Mouse (Mus musculus): ENCODE results near the gene Sez6. TPM values are rescaled to one million over a fixed set of nuclear protein-coding genes. Genes with fewer than 3 reads are reported as not detected.

Gene Sez6
- polyA plus RNA-seq, 1 experiment from 2014 or later, result 1.2 TPM

- 72% methylated on average over 9 of the region's 9 CpGs for WGBS
- ATAC-seq, result no peak
- Histone ChIP-seq H3K9ac (no peak overlapping the region), H3K4me1 (replicated peaks) (peaks cover 15% of the 10 kb centered on the region), H3K4me3 (replicated peaks) (no peak overlapping the region), H3K36me3 (no peaks in the 10 kb centered on the region), H3K27ac (no peak overlapping the region), H3K9me3 (no peaks in the 10 kb centered on the region), H3K27me3 (replicated peaks) (peaks cover 5% of the 10 kb centered on the region; the same call in 1 of the 2 replicates), H3K4me2 (replicated peaks) (no peak overlapping the region)
Observed at GRCm38 (mm10) chr11:77896011-77896410, 34.6 kb upstream of the Sez6 start.

GRCm38 (mm10) chr11:77896480-77896819 is 34.1 kb upstream of the Sez6 start:
- peaks cover 15% of the 10 kb centered on the region for H3K4me1 ChIP-seq (replicated peaks)
- no peaks in the 10 kb centered on the region for H3K9me3 ChIP-seq
- H3K27ac ChIP-seq, result no peak overlapping the region
- WGBS, result 69% methylated on average over 6 of the region's 6 CpGs
- H3K4me3 ChIP-seq (replicated peaks), result no peak overlapping the region
- no peak overlapping the region for H3K4me2 ChIP-seq (replicated peaks)
- H3K36me3 ChIP-seq, result no peaks in the 10 kb centered on the region
- H3K27me3 ChIP-seq (replicated peaks), result peaks cover 5% of the 10 kb centered on the region; the same call in 1 of the 2 replicates
- ATAC-seq, result no peak
- H3K9ac ChIP-seq, result no peak overlapping the region

- Histone ChIP-seq H3K9me3 (no peaks in the 10 kb centered on the region), H3K4me3 (replicated peaks) (no peak overlapping the region), H3K4me1 (replicated peaks) (peaks cover 21% of the 10 kb centered on the region), H3K9ac (no peak overlapping the region), H3K4me2 (replicated peaks) (peak overlapping the region; percentile 22), H3K27me3 (replicated peaks) (peaks cover 5% of the 10 kb centered on the region; the same call in 1 of the 2 replicates), H3K27ac (no peak overlapping the region), H3K36me3 (no peaks in the 10 kb centered on the region)
- no peak for ATAC-seq
- WGBS, result 33% methylated on average over 23 of the region's 23 CpGs
Observed at GRCm38 (mm10) chr11:77896820-77897805, 33.5 kb upstream of the Sez6 start.

GRCm38 (mm10) chr11:77900187-77900586 is 30.4 kb upstream of the Sez6 start:
- H3K4me1 ChIP-seq (replicated peaks), result peaks cover 8% of the 10 kb centered on the region; the same call in 1 of the 2 replicates
- no peak for ATAC-seq
- 85% methylated on average over 3 of the region's 3 CpGs for whole genome bisulfite sequencing
- no peak overlapping the region for H3K4me2 ChIP-seq (replicated peaks)
- no peaks in the 10 kb centered on the region for H3K36me3 ChIP-seq
- no peak overlapping the region for H3K4me3 ChIP-seq (replicated peaks)
- H3K27me3 ChIP-seq (replicated peaks), result peaks cover 5% of the 10 kb centered on the region; the same call in 1 of the 2 replicates
- H3K9me3 ChIP-seq, result no peaks in the 10 kb centered on the region
- no peak overlapping the region for H3K27ac ChIP-seq
- no peak overlapping the region for H3K9ac ChIP-seq

DNA sequence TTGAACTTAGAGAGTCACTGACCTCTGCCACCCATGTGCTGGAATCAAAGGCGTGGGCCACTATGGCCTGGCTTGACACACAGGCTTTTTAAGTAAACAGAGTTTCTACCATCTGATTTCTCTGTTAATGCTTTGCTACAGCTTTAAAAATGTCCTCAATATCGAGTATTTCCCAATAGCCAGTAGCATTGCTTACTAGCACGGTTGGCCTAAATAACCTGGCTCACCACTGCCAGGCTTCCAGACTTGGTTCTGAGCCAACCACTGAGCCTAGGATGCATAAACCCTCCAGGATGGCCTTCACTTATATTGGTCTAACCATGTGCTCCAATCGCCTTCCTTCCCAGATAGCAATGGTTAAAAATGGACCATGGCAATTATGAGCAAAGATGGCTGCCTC is 29.9 kb upstream of the Sez6 start:
- Histone ChIP-seq H3K4me2 (replicated peaks) (no peak overlapping the region), H3K4me1 (replicated peaks) (peaks cover 8% of the 10 kb centered on the region; the same call in 1 of the 2 replicates), H3K9me3 (no peaks in the 10 kb centered on the region), H3K4me3 (replicated peaks) (no peak overlapping the region), H3K27me3 (replicated peaks) (peaks cover 5% of the 10 kb centered on the region; the same call in 1 of the 2 replicates), H3K36me3 (no peaks in the 10 kb centered on the region), H3K9ac (no peak overlapping the region), H3K27ac (no peak overlapping the region)
- 84% methylated on average over 4 of the region's 4 CpGs for WGBS
- ATAC-seq, result no peak

DNA sequence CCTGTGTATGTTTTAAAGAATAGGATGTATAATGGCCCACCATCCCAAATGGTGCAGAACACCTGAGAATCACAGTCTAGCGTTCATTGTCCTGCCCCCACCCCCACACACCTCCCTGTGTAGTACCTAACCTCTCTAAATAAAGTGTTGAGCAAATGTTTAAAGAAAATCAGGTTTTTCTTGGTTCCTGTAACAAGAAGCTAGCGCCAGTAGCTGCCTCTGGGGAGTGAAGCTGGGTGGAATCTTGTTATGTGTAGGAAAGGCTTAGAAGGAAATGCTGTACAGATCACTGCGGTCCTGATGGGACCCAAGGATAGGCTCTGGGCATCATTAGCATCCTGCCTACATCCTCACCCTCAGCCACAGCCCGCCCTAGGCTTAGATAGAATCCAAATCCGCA is 29.2 kb upstream of the Sez6 start:
- Histone ChIP-seq H3K4me3 (replicated peaks) (no peak overlapping the region), H3K27ac (no peak overlapping the region), H3K27me3 (replicated peaks) (peaks cover 5% of the 10 kb centered on the region; the same call in 1 of the 2 replicates), H3K4me2 (replicated peaks) (no peak overlapping the region), H3K4me1 (replicated peaks) (peaks cover 5% of the 10 kb centered on the region; the same call in 1 of the 2 replicates), H3K36me3 (no peaks in the 10 kb centered on the region), H3K9me3 (no peaks in the 10 kb centered on the region), H3K9ac (no peak overlapping the region)
- WGBS, result 45% methylated on average over 5 of the region's 5 CpGs
- no peak for ATAC-seq

- ATAC-seq, result no peak
- H3K4me3 ChIP-seq (replicated peaks), result no peak overlapping the region
- H3K9ac ChIP-seq, result no peak overlapping the region
- no peak overlapping the region for H3K4me2 ChIP-seq (replicated peaks)
- no peaks in the 10 kb centered on the region for H3K36me3 ChIP-seq
- no peak overlapping the region for H3K27ac ChIP-seq
- no peaks in the 10 kb centered on the region for H3K9me3 ChIP-seq
- H3K4me1 ChIP-seq (replicated peaks), result peaks cover 6% of the 10 kb centered on the region; the same call in 1 of the 2 replicates
- peaks cover 7% of the 10 kb centered on the region; the same call in 1 of the 2 replicates for H3K27me3 ChIP-seq (replicated peaks)
- 45% methylated on average over 8 of the region's 8 CpGs for WGBS
Observed at GRCm38 (mm10) chr11:77901775-77902355, 28.7 kb upstream of the Sez6 start.

GRCm38 (mm10) chr11:77903761-77904160 is 26.8 kb upstream of the Sez6 start:
- Histone ChIP-seq H3K9ac (no peak overlapping the region), H3K4me2 (replicated peaks) (no peak overlapping the region), H3K9me3 (no peaks in the 10 kb centered on the region), H3K4me3 (replicated peaks) (no peak overlapping the region), H3K4me1 (replicated peaks) (peaks cover 8% of the 10 kb centered on the region; the same call in 1 of the 2 replicates), H3K36me3 (no peaks in the 10 kb centered on the region), H3K27me3 (replicated peaks) (0 out of 2 replicates have a peak, but pooled peaks cover 3% of the 10 kb centered on the region), H3K27ac (no peak overlapping the region)
- ATAC-seq, result no peak
- 22% methylated on average over 3 of the region's 3 CpGs for WGBS

DNA sequence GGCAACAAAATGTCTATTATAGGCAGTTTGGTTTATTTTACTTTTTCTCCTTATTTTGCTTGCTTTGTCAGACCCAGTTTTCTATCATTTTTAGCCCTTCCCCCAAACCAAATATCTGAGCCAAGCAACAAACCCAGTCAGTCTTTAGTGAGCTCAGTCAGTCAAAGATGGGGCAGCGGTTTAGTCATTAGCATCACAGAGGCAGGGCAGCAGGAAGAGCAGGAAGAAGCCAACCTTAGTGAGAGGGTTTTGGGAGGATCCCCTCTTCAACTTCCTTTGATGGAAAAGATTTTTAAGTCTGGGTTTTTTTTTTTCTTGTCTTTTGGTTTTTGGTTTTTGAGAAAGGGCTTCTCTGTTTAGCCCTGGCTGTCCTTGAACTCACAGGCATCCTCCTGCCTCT is 25.9 kb upstream of the Sez6 start:
- H3K9ac ChIP-seq, result no peak overlapping the region
- no peak overlapping the region for H3K4me2 ChIP-seq (replicated peaks)
- 44% methylated on average over 1 of the region's 1 CpGs for WGBS
- H3K4me3 ChIP-seq (replicated peaks), result no peak overlapping the region
- peaks cover 8% of the 10 kb centered on the region; the same call in 1 of the 2 replicates for H3K4me1 ChIP-seq (replicated peaks)
- H3K27ac ChIP-seq, result no peak overlapping the region
- H3K27me3 ChIP-seq (replicated peaks), result 0 out of 2 replicates have a peak, but pooled peaks cover 7% of the 10 kb centered on the region
- no peaks in the 10 kb centered on the region for H3K9me3 ChIP-seq
- ATAC-seq, result no peak
- no peaks in the 10 kb centered on the region for H3K36me3 ChIP-seq

- 0 out of 2 replicates have a peak, but pooled peaks cover 7% of the 10 kb centered on the region for H3K27me3 ChIP-seq (replicated peaks)
- H3K4me3 ChIP-seq (replicated peaks), result no peak overlapping the region
- peaks cover 8% of the 10 kb centered on the region; the same call in 1 of the 2 replicates for H3K4me1 ChIP-seq (replicated peaks)
- no peaks in the 10 kb centered on the region for H3K36me3 ChIP-seq
- ATAC-seq, result no peak
- no peak overlapping the region for H3K9ac ChIP-seq
- no peaks in the 10 kb centered on the region for H3K9me3 ChIP-seq
- 46% methylated on average over 19 of the region's 19 CpGs for WGBS
- H3K27ac ChIP-seq, result no peak overlapping the region
- H3K4me2 ChIP-seq (replicated peaks), result no peak overlapping the region
Observed at GRCm38 (mm10) chr11:77906097-77906687, 24.4 kb upstream of the Sez6 start.

DNA sequence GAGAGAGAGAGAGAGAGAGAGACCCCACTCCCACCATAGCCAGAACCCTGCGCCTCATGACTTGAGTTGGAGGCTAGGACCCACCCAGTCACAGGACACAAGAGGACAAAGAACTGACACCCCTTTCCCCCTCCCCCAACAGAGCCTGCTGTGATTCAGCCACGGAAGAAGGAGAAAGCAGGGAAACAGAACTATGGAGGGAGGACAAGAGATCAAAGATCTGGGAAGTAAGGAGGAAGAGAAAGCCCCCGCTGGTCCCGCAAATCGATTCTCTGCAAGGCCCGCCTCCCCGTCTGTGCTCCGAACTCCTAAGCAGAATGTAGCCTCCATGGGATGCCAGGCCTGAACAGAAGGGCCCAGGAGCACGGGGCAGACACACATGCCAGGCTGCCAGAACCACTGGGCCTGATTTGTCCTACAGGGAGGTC is 23.8 kb upstream of the Sez6 start:
- Histone ChIP-seq H3K9ac (no peak overlapping the region), H3K36me3 (no peaks in the 10 kb centered on the region), H3K9me3 (no peaks in the 10 kb centered on the region), H3K27me3 (replicated peaks) (0 out of 2 replicates have a peak, but pooled peaks cover 7% of the 10 kb centered on the region), H3K4me3 (replicated peaks) (no peak overlapping the region), H3K4me2 (replicated peaks) (no peak overlapping the region), H3K27ac (no peak overlapping the region), H3K4me1 (replicated peaks) (peaks cover 6% of the 10 kb centered on the region; the same call in 1 of the 2 replicates)
- WGBS, result 17% methylated on average over 9 of the region's 9 CpGs
- no peak for ATAC-seq

DNA sequence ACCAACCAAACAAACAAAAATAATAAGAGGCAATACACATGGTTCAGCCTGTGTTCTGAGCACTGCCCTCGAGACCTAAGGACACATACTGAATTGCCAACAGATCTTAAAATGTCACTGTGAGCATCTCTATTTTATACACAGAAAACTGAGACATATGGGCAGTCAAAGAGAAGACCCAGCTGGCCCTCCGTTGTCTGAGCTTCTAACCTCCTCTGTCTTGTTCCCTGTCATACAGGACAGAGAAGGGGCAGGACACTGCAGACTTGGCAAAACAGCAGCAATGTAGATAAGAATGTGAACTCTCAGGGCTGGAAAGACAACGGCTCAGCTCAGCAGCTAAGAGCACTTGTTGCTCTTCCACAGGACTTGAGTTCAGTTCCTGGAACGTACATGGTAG is 22.1 kb upstream of the Sez6 start:
- H3K9me3 ChIP-seq, result no peaks in the 10 kb centered on the region
- peaks cover 12% of the 10 kb centered on the region; the same call in 1 of the 2 replicates for H3K27me3 ChIP-seq (replicated peaks)
- H3K4me1 ChIP-seq (replicated peaks), result 0 out of 2 replicates have a peak, but pooled peaks cover 3% of the 10 kb centered on the region
- no peaks in the 10 kb centered on the region for H3K36me3 ChIP-seq
- H3K27ac ChIP-seq, result no peak overlapping the region
- ATAC-seq, result no peak
- H3K4me3 ChIP-seq (replicated peaks), result no peak overlapping the region
- H3K4me2 ChIP-seq (replicated peaks), result no peak overlapping the region
- WGBS, result 62% methylated on average over 4 of the region's 4 CpGs
- H3K9ac ChIP-seq, result no peak overlapping the region
